Mouse (Mus musculus): ENCODE results near the gene Ncs1.

- TF ChIP-seq GATA1 (IDR thresholded peaks at IDR 0.05; ENCODE audit: borderline replicate concordance, low read length) = no peak
- TF ChIP-seq FLI1 (IDR thresholded peaks at IDR 0.05; ENCODE audit: low read length) = no peak
Measured at GRCm38 (mm10) chr2:31248856-31249255, 3.2 kb downstream of the Ncs1 start.
